In the genomic region with DNA sequence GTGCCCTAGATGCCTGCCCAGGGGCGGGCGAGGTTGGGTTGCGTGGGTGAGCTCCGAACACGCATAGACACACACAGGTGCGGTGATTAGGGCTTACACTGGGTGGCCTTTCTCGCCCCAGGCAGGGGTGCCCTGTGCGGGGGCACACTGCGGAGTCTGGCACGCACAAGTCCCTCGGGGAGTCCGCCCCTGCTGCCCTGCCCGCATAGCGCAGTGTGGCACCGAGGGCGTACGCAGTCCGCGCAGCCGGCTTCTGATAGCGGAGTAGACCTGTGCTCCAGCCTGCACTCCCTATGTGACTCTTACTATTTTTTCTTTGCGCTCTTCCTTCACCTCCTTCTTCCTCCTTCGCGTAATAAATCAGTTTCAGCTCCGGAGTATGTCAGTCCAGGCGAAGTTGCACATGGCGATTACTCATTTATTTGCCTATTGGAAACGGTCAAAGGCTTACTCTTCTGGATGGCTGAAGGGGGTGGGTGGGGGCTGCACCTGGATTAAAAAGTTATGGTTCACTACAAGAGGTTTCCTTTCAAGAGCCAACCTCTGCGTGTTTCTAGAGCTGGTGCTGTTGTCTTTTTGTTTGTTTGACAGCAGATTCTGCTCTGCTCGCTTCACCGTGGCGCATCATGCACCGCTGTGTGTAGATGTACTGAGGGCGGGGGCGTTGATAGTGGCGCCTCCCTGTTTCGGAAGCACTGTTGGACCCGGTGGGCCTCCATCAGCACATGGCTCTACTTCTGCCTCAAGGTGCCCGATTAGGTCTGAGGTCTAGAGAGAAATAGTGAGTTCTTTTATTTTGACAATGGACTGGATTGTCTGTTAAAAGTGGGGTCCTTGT, we compare ENCODE assay signal across 8 mouse cellular contexts. TPM values are rescaled to one million over a fixed set of nuclear protein-coding genes. Genes with fewer than 3 reads are reported as not detected.
DNase-seq lines count a peak whose midpoint lies in the region; ATAC-seq and TF ChIP-seq lines count a peak whose summit lies in the region.

No protein-coding gene starts in this region.

- peaks cover 19% of the 10 kb centered on the region for H3K27me3 ChIP-seq in heart, embryonic 12.5 days (replicated peaks)
- 0 out of 2 replicates have a peak, but pooled peaks cover 3% of the 10 kb centered on the region for H3K27me3 ChIP-seq in midbrain, embryonic 12.5 days
- no peaks in the 10 kb centered on the region; the same call in 1 of the 2 replicates for H3K27me3 ChIP-seq in thymus, adult 2 months (ENCODE audit: control insufficient read depth, insufficient read depth, low read length)

- peak; percentile 62 for ATAC-seq in heart, embryonic 12.5 days (ENCODE audit: insufficient number of reproducible peaks, low FRiP score)
- peak; percentile 42 for ATAC-seq in midbrain, embryonic 12.5 days (ENCODE audit: low FRiP score, low read depth)

- WGBS in heart, embryonic 12.5 days = under 1% methylated on average over 39 of the region's 39 CpGs
- under 1% methylated on average over 39 of the region's 39 CpGs for WGBS in midbrain, embryonic 12.5 days
- 5% methylated on average over 39 of the region's 39 CpGs for WGBS in thymus, adult 2 months

- H3K9ac ChIP-seq in heart, embryonic 12.5 days = peak overlapping the region; percentile 90
- H3K9ac ChIP-seq in midbrain, embryonic 12.5 days (replicated peaks) = peak overlapping the region; percentile 91

- no peak overlapping the region for H3K27ac ChIP-seq in heart, embryonic 12.5 days (ENCODE audit: poor library complexity, severe bottlenecking)
- H3K27ac ChIP-seq in midbrain, embryonic 12.5 days (replicated peaks) = no peak overlapping the region
- H3K27ac ChIP-seq in thymus, adult 2 months (ENCODE audit: control insufficient read depth, insufficient read depth, low read length) = no peak overlapping the region

- no peak for TF ChIP-seq POLR2A in thymus, adult 2 months (IDR thresholded peaks at IDR 0.05; ENCODE audit: control insufficient read depth, extremely low read depth, insufficient read depth, low read length, poor library complexity)

- H3K4me2 ChIP-seq in heart, embryonic 12.5 days = peak overlapping the region; percentile 100
- peak overlapping the region; percentile 95 for H3K4me2 ChIP-seq in midbrain, embryonic 12.5 days (replicated peaks)

- H3K36me3 ChIP-seq in heart, embryonic 12.5 days = no peaks in the 10 kb centered on the region
- no peaks in the 10 kb centered on the region for H3K36me3 ChIP-seq in midbrain, embryonic 12.5 days
- H3K36me3 ChIP-seq in thymus, adult 2 months (ENCODE audit: control insufficient read depth, insufficient read depth, low read length) = no peaks in the 10 kb centered on the region

- peak; percentile 94 for DNase-seq in heart, adult 11 months
- DNase-seq in heart, adult 9 months (ENCODE audit: low spot score in 2 of 2) = no peak
- peak; percentile 14 to 31 for DNase-seq in CD8-positive naive resting alpha-beta T cell, adult 2 months (ENCODE audit: low read depth in 2 of 2, low spot score in 2 of 2)
- DNase-seq in cerebellum, postnatal 10 days = peak; percentile 38 to 51
- peak; percentile 64 for DNase-seq in kidney, postnatal 10 days
- peak; percentile 44 for DNase-seq in thymus, adult 2 months

- H3K9me3 ChIP-seq in heart, embryonic 12.5 days (replicated peaks) = no peaks in the 10 kb centered on the region
- no peaks in the 10 kb centered on the region for H3K9me3 ChIP-seq in midbrain, embryonic 12.5 days

- H3K4me3 ChIP-seq in heart, embryonic 12.5 days = peak overlapping the region; percentile 70
- H3K4me3 ChIP-seq in midbrain, embryonic 12.5 days = peak overlapping the region; percentile 95
- H3K4me3 ChIP-seq in thymus, adult 2 months (ENCODE audit: control insufficient read depth, insufficient read depth, low read length) = peak overlapping the region; percentile 46

- peaks cover 37% of the 10 kb centered on the region for H3K4me1 ChIP-seq in heart, embryonic 12.5 days (replicated peaks)
- peaks cover 34% of the 10 kb centered on the region for H3K4me1 ChIP-seq in midbrain, embryonic 12.5 days
- peaks cover 11% of the 10 kb centered on the region for H3K4me1 ChIP-seq in thymus, adult 2 months (replicated peaks; ENCODE audit: control insufficient read depth, insufficient read depth, low read length)

- no peak for TF ChIP-seq CTCF in thymus, adult 2 months (IDR thresholded peaks at IDR 0.05; ENCODE audit: borderline replicate concordance, control insufficient read depth, extremely low read depth, insufficient read depth, low read length, poor library complexity)

RNA-seq across cellular contexts. Expression of a gene that starts 1.4 kb away (rescaled TPM):
- polyA plus RNA-seq in heart, embryonic 12.5 days (2016; fragmentation: Nextera tagmentation; extraction: Ambion mirVana) = 3.2 and 3.3 TPM in 2 replicates
- polyA plus RNA-seq in midbrain, embryonic 12.5 days (2016; fragmentation: Nextera tagmentation; extraction: Ambion mirVana) = 6.2 and 6.3 TPM in 2 replicates
- 12.2 and 19.2 TPM in 2 replicates for polyA plus RNA-seq in thymus, adult 2 months (2012; rRNA removed)

Comparison
In these comparisons a context has a peak if more than half of its experiments do, and no peak if none do; other contexts are left out.
1. DNase-seq: peak in heart, adult 11 months (single experiment), CD8-positive naive resting alpha-beta T cell, adult 2 months (2 of 2), cerebellum, postnatal 10 days (2 of 2), kidney, postnatal 10 days (single experiment) and thymus, adult 2 months (single experiment); none in heart, adult 9 months (0 of 2).
2. Peak in every context shown above with its lines, with median percentiles within 50 percentile points of each other: H3K4me3 ChIP-seq.